Mouse (Mus musculus): Measurements from ENCODE around the gene Arhgap23. TPM values are rescaled to one million over a fixed set of nuclear protein-coding genes. Genes with fewer than 3 reads are reported as not detected.

Arhgap23 gene
- polyA plus RNA-seq, 2 experiments from 2014 or later: not detected

DNA sequence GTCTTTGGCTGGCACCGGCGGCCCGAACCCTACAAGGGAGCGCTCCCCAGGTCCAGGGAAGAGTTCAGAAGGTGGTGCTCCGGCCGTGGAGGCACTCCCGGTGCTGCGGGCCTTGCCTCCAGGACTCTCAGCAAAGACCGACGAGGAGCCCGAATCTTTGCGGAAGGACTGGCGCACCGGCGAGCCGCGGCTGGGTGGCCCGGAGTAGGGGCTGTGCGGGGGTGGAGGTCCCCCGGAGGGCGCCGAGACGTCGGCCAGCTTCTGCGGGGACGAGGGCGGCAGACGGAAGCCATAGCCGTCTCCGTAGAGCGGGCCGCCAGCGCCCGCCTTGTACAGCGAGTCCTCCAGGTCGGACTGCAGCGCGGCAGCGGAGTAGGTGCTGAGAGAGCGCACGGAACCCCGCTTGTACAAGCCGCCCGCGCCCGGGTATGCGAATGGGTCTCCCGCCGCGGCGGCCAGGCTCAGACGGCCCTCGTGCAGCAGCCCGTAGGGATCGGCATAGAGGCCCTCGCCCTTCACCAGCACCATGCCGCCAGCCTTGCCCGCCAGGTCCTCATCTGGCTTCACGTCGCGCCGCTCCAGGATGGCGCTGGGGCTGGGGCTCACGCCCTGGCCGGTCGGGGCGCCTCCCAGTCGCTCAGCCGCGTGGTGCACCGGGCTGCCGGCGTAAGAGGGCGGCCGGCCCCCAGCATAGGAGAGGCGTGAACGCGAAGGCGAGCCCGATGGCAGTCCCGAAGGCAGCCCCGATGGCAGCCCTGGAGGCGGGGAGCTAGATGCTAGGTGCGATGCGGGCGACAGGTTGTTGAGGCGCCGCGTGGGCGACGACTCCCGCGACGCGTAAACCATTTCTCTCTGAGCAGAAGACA is 119.3 kb downstream of the Arhgap23 start:
- no peak for ATAC-seq

DNA sequence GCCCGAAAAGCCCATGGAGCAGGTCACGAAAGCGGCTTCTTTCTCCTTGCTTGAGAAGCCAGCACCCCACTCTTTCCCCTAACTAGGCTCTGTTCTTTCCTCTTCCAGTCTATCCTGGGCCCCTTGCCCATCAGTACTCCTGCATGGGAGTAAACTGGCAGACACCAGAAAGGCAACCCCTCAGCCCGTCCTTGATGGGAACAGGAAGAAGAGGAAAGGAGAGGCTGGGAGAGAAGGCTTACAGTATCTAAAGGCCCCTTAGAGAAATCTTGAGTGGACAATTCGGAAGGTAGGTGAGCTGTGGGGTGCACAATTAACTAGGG is 119.9 kb downstream of the Arhgap23 start:
- ATAC-seq: no peak

DNA sequence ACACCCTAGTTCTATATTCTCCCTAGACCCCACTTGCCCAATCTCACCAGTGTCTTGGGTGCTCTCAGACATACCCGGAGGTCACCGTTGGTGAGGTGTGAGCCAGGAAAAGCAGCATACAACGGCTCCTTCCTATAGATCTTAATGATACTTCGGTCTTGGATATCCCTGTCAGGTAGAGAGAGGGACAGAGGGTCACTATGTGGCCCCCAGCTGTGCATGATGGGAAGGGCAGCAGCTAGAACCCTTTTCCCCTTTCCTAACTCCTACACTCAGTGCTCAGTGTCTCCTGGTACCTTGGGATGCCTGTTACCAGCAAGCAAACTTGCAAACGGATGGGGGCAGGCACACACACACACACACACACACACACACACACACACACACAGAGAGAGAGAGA is 120.3 kb downstream of the Arhgap23 start:
- no peak for ATAC-seq

DNA sequence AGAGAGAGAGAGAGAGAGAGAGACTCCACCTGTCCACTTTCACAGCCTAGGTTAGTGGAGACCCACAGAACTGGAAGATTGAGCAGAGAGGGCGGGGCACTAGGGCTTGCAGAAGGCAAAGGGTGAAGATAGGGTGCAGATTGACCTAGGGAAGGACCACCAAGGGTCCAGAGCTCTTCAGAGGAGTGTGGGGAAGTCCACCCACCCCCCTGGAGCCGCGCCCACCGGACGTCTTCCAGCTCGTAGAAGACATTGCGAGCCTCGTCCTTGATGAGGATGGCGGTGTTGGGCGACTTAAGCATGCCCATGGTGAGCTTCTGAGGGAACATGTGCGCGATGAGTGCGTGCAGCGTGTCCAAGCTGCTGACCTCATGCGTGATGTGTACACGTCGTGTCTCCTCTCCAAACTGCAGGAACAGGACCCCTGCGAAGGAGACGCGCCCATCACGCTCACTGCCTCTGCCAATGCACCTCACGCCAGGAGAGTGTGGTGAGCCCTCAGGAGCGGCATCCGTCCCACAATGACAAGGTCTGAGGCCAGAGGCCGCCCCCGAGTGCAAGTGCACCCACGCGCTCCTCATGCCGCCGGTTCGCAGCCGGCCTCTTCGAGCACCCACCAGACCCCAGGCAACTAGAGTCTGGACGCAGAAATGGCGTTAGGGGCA is 120.9 kb downstream of the Arhgap23 start:
- no peak for ATAC-seq

DNA sequence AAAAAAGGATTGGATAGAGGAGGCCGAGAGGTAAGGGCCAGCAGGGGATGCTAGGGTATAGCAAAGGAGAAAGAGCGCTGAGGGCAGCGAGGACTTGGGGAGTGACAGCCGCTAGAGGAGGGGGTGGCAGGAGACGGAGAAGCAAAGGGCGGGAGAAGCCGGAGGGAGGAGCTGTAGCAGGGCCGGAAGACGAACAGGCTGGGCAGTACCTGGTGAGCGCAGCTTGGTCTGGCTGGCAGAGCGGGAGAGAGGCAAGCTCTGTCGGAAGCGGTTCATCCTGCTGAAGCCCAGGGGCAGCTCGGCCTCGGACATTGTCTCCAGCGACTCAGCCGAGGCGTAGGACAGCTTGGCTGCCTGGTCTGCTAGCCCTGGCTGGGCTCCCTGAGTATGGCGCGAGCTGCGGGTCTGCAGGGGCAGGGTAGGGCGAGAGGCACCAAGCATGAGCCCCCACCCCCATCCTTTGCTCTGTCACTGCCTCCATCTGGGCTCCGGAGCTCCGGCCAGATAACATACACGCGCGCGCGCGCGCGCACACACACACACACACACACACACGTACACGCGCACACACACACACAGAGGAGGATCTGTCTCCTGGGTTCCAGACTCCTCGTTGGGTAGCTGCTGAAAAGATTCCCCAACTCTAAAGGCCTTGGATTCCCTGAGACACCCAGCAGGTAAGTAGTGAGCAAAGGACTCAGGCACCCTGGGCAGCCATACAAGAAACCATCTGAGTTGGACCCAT is 121.7 kb downstream of the Arhgap23 start:
- peak; percentile 31 for ATAC-seq

DNA sequence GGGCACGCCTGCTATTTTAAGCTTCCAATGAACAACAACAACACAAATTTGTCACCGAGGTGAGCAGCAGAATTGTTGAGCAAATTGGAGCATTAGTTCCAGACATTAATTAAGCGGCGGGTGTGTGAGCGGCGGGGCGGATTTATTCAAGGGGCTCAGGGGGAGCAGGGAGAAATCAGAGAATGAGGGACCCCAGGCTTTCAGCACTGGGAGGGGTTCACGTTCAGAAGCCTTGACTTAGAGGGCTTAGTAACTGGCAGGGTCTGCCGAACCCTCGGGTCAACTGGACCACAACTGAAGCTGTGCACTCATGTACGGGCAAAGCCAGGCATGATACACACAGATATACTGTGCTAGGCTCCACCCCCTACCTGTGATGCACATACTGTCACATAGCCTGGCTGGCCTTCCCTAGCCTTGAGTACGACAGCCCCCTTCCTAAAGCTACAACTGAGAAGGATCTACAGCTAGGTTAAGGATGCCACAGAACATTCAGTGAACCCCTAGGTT is 122.3 kb downstream of the Arhgap23 start:
- no peak for ATAC-seq

DNA sequence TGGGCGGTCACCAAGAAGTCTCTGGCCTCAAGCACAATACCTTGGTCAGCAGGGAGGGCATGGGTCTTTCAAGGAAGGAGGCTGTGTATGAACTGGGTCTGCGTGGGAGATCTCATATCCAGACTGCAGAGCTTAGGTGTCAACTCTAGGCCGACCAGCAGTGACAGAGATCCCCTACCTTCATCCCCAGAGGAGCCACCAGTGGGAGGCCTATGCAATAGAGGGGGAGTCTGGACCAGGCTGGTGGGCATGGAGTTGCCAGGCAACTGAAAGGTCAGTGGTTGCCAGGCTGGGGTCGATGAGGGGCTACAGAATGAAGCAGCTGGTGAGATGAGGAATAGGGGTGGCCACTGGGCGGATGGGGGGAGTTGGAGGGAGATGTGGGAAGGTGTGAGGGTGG is 124.3 kb downstream of the Arhgap23 start:
- ATAC-seq: no peak

DNA sequence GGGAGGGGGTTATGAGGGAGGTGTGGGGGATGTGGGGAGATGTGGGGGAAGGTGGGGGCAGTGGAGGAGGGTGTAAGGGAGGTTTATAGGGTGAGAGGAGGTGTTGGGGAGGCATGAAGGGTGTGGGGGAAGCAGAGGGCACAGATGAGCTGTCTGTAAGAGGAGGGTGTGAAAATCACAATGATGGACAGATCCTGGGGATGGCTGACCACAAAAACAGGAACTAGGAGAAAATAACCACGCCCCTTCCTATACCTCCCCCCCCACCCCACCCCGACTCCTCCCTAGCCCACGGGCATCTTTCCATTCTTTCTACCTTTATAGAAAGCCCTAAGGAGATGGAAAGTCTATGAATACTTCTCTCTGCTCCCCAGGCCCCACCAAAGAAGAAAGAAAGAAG is 124.8 kb downstream of the Arhgap23 start:
- no peak for ATAC-seq

DNA sequence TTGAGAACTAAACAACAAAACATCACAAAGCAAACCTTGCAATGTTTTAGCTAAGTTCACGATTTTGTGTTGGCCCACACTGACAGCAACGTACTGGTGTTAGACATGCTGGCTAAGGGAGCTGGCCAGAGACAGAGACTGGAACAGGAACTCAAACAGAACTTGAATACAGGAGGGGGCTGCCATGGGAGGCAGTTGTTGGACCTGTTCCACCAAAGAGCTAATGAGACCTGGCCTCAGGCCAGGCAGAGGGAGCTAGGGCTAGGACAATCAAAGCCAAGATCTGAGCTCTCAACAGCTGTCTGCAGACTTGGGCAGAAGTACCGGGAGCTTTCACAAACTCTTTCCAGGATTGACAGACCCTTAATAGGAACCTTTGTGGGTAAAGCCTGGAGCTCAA is 125.3 kb downstream of the Arhgap23 start:
- no peak for ATAC-seq

DNA sequence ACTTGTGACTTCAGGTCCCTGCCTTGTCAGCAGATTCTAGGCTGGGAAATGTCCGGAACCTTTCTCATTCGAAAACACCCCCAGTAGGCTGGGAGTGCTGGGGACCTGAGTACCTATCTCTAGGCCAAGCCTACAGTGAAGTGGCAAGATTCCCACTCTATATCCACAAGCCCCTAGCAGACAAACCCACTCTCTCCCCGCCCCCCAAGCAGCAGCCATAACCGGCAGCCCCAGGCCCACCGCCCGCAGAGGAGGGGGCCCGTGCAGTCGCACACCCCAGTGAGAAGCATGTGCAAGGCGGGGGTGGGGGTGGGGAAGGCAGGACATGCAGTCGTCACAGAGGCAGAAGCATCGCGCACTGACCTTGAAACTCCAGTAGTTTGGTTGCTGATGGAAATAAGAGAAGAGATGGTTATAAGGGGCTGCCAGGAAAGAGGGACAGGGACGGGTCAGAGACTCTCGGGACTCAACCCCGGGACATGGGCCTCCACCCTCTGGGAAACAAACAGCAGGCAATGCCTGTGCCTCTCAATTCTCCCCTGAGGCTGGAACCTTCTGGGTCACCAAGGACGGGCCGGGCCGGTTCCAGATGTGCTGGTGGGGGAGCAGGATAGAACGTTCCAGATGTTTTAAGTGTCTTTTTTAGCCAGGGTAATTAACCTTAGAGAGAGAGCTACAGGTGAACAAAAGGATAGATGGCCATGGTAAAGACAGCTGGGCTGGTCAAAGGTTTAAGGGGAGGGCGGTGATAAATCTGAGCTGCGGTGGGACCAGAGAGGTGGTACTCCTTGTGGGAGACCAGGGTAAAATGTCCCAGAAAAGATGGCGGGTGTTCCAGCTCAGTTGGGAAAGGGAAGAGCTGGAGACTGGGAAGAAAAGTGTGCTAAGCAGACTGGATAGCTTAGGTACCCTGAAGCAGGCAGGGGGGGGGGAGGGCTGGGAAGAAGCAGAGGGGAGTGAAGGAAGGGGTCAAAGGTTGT is 127.1 kb downstream of the Arhgap23 start:
- ATAC-seq: no peak

DNA sequence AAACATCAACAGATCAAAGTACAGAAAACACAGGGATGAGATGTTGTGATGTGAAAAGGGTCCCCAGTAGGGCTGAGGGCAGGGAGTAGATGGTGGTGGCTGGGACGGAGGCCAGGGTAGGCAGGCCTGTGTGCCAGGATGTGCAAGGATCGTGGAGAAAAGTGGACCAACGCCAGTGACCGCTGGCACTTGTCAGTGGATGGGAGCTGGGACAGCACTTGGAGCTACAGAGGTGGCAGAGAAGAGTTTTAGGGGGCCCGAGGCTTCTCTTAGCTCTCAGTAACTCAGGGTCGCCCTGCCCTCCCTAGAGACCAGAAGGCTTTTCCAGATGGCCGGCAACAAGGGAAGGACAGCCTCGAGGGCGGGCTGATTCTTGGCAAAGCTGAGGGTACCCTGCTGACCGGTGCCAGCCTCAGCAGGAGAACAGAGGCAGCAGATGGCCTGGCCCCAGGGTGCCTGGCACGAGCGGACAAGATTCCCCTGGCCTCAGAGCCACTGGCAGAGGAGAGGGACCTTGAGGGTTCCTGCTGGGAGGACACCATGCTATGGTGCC is 127.9 kb downstream of the Arhgap23 start:
- ATAC-seq: no peak

DNA sequence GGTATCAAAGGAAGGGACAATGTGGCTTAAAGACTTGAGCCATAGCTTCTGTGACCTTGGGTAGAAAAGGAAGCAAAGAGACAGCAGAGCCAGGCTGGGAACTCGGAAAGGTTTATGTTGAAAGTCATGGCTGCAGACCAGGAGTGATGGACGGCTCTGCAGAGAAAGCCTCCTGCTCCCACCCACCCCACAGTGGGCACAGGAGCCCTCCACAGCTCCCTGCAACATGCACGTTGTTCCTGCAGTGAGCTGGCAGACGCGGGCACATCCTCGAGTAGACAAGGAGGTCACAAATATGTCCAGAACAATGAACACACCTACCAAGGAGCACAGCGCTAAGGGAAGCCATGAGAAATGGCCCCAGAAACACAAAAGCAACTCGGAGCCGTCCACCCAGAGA is 128.6 kb downstream of the Arhgap23 start:
- no peak for ATAC-seq

DNA sequence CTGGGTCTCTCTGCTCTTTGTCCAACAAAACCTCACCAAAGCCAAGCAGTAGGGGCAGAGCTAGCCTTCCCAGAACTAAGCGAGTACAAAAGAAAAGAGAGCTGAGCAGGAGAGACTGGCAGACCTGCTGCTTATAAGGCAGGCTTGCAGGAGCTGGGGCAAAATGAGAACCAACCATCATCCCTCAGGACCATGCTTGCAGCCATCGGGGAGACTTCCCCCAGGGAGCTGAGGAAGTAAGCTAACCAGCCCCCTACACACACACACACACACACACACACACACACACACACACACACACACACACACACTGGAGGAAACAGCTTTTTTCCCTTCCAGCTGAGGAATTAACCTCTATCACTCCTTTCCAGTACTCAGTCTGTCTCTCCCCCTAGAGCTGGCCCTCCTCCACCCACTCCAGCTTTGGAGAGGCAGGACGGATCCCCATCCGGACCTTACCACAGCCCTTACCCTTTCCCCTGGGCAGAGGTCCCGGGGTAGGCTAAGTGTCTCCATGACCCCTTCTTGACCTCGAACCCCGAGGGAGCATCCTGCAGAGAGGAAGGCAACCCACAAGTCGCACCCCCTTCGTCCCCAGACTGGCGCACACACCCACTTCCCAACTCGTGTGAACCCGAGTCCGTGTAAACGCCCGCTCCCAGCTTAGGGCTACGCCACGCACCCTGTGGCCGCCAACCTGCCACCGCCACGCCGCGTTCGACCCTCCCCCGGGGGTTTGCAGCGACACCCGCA is 130.7 kb downstream of the Arhgap23 start:
- ATAC-seq: no peak

DNA sequence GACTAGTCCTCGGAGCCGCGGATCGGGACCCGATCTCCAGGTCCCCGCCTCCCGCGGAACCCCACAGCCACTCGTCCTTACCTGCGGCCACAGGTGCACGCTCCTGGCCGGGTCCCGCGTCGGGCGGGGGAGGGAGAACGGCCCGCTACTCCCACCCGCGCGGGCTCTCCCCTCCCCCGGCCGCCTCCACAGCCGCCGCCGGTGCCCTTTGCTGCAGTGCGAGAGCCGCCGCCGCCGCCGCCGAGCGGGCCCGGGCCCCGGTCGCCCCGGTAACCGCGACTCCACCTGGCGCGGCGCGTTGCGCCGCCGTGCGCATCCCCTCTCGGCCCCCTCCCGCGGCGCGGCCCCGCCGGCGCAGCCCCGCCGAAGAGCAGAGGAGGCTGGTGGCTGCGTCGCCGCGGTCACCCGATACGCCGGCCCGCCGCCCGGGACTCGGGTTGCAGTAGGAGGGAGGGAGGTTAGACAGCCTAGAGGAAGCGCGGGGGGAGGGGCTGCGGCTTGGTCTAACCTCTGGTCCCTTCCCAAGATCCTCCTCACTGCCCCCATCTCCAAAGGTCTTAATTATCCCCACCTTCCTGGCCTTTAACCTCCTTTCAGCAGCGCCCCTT is 131.6 kb downstream of the Arhgap23 start:
- peak; percentile 32 for ATAC-seq

DNA sequence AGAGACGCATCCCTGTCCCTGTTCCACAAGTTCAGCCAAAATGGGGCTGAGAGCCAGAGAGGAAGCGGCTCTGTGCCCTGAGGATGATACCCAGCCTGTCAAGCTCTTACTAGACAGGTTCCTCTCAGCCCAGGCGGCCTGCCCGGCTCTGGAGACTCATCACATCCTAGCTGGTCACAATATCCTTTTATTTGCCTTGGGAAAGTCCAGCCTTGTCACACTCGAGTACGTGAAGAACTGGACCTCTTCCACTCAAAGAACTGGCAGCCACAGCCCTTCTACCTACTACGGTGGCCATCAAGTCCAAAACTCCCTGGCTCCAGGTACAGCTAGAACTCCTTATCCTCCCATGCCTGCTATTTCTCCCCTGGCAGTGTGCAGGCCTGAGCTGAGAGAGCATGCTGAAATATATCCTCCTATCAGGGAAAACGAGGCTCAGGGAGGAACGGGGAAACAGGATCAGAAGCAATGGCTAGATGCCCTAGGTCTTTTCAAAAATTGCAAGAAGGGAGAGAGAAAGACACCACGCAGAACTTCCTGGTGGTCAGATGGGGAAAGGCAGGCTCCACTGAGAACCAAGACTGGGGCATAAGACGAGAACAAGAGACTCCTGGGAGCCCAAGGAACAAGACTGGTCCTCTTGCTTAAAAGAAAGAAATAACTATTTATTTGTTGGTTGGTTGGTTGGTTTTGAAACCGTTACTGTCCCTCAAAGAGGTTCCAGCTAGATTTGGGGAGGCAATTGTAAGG is 132.8 kb downstream of the Arhgap23 start:
- ATAC-seq: no peak

DNA sequence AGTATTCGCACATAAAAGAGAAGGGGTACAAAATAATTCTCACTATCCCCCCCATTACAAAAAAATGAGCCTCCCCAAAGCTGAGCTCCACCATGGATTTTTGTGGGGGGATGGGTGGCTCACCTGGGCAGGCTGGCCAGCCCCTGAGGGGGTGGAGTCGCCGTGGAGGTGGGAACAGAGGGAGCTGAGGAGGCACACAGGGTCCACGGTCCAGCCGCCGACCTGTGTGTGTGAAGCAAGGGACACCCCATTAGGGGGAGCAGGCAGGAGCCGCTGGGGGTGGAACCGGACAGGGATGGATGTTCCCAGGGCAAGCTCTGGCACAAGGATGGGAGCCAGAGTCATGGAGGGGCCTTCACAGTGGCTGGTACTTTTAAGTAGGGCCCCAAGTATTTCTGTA is 133.4 kb downstream of the Arhgap23 start:
- no peak for ATAC-seq

Measured in CD4-positive, CD25-positive, alpha-beta regulatory T cell, adult 4 months (primary cell).